Mouse (Mus musculus): ENCODE measurements around the gene E130308A19Rik.
"Not testable (repeated sequence)": the region's sequence is repeated elsewhere in the genome, so short reads cannot be mapped to it uniquely, and the experiment has no call there.

The E130308A19Rik gene

GRCm38 (mm10) chr4:59772171-59772879 is 146.3 kb downstream of the E130308A19Rik start:
- no peak for ATAC-seq (ENCODE audit: insufficient number of reproducible peaks, low FRiP score, low TSS enrichment)

DNA sequence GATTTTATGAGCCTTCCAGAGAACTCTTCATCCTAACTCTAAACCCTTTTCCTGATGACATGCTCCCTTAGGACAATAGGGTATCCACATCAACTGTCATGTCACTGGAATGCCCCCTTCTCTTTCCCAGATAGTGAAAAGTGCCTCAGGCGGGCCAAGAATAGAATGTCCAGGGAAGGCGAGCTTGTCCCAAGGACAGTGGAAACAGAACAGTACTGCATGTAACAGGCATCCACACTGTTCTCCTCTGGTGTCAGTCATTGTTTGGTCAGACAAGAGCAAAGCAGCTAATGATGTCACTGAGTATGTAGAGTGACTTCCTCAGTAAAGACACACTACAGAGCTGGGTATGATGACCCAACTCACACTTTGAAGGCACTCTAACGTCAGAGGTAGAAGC is 151.8 kb downstream of the E130308A19Rik start:
- ATAC-seq (ENCODE audit: insufficient number of reproducible peaks, low FRiP score, low TSS enrichment) = no peak

GRCm38 (mm10) chr4:59780568-59780967 is 154.6 kb downstream of the E130308A19Rik start:
- ATAC-seq (ENCODE audit: insufficient number of reproducible peaks, low FRiP score, low TSS enrichment) = no peak

- ATAC-seq (ENCODE audit: insufficient number of reproducible peaks, low FRiP score, low TSS enrichment) = no peak
Measured at GRCm38 (mm10) chr4:59782853-59783684, 157.1 kb downstream of the E130308A19Rik start.

- peak; percentile 99 for ATAC-seq (ENCODE audit: insufficient number of reproducible peaks, low FRiP score, low TSS enrichment)
Measured at GRCm38 (mm10) chr4:59783685-59784279, 157.8 kb downstream of the E130308A19Rik start.

GRCm38 (mm10) chr4:59785412-59785811 is 159.4 kb downstream of the E130308A19Rik start:
- ATAC-seq (ENCODE audit: insufficient number of reproducible peaks, low FRiP score, low TSS enrichment) = no peak

GRCm38 (mm10) chr4:59786661-59787060 is 160.7 kb downstream of the E130308A19Rik start:
- ATAC-seq (ENCODE audit: insufficient number of reproducible peaks, low FRiP score, low TSS enrichment) = no peak

DNA sequence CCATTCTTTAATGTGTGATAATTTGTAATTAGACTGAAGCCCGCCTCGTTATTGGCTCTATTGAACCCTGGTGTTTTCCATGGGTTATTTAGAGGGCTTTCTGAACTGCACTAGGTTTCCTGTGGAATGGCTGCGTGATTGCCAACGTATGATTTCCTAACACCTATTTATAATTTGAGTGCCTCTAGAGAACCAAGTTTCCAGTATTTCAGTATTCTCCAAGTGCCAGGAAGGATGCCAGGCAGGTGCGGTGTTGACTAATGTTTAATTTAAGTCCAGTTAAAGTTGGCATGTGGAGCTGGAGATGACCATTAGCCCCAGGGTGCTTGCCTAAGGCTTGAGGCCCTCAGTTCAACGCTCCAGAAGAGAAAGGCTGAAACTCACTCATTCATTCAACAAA is 161.1 kb downstream of the E130308A19Rik start:
- ATAC-seq (ENCODE audit: insufficient number of reproducible peaks, low FRiP score, low TSS enrichment) = no peak

DNA sequence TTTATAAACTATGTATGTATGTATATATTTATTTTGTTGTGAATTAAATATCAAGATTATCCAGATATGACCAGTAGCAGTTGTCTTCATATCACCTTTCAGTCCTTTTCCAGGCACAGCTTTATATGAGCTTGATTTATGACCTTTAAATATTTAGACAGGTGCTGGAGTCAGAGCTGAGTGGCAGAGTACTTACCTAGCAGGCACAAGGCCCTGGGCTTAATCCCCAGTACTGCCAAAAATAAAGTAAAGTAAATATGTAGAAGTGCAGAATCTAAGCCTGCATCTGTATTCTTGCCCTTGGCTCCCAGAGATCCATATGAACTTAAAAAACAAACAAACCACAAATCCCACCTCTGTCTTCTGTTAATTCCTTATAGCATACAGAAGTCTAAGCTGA is 163.0 kb downstream of the E130308A19Rik start:
- ATAC-seq (ENCODE audit: insufficient number of reproducible peaks, low FRiP score, low TSS enrichment) = no peak

- ATAC-seq (ENCODE audit: insufficient number of reproducible peaks, low FRiP score, low TSS enrichment) = not testable (repeated sequence)
Measured at GRCm38 (mm10) chr4:59793626-59794025, 167.6 kb downstream of the E130308A19Rik start.

GRCm38 (mm10) chr4:59794116-59794515 is 168.1 kb downstream of the E130308A19Rik start:
- no peak for ATAC-seq (ENCODE audit: insufficient number of reproducible peaks, low FRiP score, low TSS enrichment)

GRCm38 (mm10) chr4:59795788-59796455 is 169.9 kb downstream of the E130308A19Rik start:
- no peak for ATAC-seq (ENCODE audit: insufficient number of reproducible peaks, low FRiP score, low TSS enrichment)

GRCm38 (mm10) chr4:59800181-59800580 is 174.2 kb downstream of the E130308A19Rik start:
- ATAC-seq (ENCODE audit: insufficient number of reproducible peaks, low FRiP score, low TSS enrichment) = no peak

DNA sequence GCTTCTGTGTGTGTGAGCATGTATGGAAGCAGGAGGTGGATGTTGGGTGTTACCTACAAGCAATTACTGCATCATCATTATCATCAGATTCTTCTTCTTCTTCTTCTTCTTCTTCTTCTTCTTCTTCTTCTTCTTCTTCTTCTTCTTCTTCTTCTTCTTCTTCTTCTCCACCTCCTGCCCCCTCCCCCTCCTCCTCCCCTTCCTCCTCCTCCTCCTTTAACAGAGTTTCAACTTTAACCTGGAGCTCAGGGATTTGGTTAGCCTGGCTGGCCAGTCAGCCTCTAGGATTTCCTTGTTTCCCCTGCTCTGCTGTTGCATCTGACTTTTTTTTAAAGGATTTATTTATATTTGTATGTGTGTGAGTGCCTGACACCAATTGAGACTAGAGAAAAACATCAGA is 175.5 kb downstream of the E130308A19Rik start, which contains the start of gene Inip:
Gene Inip, minus strand, starts transcription at position 101 of the 400 bp plus-strand sequence.
- no peak for ATAC-seq (ENCODE audit: insufficient number of reproducible peaks, low FRiP score, low TSS enrichment)

- no peak for ATAC-seq (ENCODE audit: insufficient number of reproducible peaks, low FRiP score, low TSS enrichment)
Measured at GRCm38 (mm10) chr4:59802107-59802506, 176.1 kb downstream of the E130308A19Rik start.

- no peak for ATAC-seq (ENCODE audit: insufficient number of reproducible peaks, low FRiP score, low TSS enrichment)
Measured at GRCm38 (mm10) chr4:59802792-59803191, 176.8 kb downstream of the E130308A19Rik start.

- ATAC-seq (ENCODE audit: insufficient number of reproducible peaks, low FRiP score, low TSS enrichment) = no peak
Measured at GRCm38 (mm10) chr4:59803358-59803757, 177.3 kb downstream of the E130308A19Rik start.

- no peak for ATAC-seq (ENCODE audit: insufficient number of reproducible peaks, low FRiP score, low TSS enrichment)
Measured at GRCm38 (mm10) chr4:59804754-59805153, 178.7 kb downstream of the E130308A19Rik start.

DNA sequence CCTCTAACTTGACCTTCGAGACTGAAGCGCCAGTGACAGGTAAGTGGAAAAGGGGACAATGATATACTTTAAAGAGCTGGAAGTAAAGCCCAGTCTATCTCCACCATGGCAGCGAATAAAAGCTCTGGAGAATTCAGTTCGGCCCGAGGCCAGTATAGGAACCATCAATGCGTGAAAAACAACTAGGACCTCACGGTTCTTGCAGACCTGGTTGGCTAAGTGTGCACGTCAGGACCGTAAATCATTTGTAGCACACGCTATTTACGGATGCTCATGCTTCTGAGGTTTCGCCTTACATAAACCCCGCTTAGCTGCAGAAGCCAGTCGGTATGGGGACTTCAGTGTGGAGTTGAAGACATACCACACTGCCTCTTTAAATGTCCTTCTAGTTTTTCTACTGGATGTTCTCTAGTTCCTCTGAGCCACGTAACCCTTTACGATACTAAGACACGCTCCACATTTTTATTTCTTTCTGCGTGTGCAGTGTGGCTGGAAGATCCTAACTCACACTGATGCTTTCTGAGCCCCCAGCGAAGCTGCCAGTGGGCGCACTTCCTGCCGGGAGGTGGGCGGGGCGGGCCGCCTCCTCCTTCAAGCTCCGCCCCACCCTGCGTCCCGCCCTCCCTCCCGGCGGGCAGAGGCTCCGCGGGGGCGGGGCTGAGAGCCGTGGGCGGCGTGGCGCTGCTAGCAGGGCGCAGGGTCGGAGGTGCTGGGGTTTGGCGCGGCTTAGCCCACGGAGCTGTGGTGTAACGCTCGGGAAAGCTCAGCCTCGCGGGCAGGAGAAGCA is 179.4 kb downstream of the E130308A19Rik start, which contains the start of gene Snx30:
Gene Snx30, plus strand, starts transcription at position 660 of the 787 bp plus-strand sequence.
- ATAC-seq (ENCODE audit: insufficient number of reproducible peaks, low FRiP score, low TSS enrichment) = peak; percentile 68

All from cerebellum, adult (tissue).